ENCODE assay signal across 13 mouse cellular contexts in the genomic region with DNA sequence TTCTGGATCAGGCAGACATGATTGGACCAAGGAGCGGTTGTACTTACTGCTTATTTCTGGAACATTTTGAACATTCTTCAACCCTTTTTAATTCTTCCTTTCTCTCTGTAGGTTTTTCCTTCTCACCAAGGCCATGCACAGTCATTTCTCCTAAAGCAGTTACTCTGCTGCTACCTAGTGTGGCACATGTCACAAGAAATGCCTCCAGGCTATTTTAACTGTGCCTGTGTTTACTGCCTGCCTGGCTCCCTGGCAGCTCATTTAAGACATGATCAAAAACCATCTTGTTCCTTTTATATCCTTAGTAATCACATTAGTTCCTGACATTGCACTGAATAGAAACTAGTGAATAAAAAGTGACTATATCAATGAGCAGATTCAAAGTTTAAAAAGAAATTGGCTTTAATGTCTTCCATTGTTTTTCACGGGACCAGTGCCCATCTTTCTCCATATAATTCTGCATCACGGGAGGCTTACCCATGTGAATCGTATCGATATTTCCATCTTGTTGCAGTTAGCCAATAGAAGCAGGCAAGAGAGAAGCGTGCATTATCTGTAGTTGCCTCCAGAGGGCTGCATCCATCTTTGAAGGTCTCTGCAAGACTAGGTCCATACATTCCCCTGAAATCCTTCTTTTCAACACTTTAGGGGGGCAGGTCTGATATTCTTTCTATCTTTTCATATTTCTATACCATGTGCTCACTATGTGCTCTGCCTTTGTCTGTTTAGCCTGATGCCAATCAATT. TPM values are rescaled to one million over a fixed set of nuclear protein-coding genes. Genes with fewer than 3 reads are reported as not detected.
DNase-seq lines count a peak whose midpoint lies in the region; ATAC-seq and TF ChIP-seq lines count a peak whose summit lies in the region.
"Had no signal": no experiment of that assay in that cellular context is flagged by ENCODE, and none has a peak within 500 bp of the region (broad histone marks: within the 10 kb centered on the region; RNA-seq: fewer than 3 reads in every experiment).

No protein-coding gene starts in this region.

- H3K79me2 ChIP-seq in MEL (ENCODE audit: control insufficient read depth, insufficient read depth, low read length, poor library complexity) = no peaks in the 10 kb centered on the region

- peak; percentile 16 to 28 (median 23); a peak in 4 of 6 replicates for TF ChIP-seq CTCF in MEL (IDR thresholded peaks at IDR 0.05 in 2 of 3, conservative IDR thresholded peaks at IDR 0.05 in 1 of 3; ENCODE audit: control insufficient read depth in 1 of 3, insufficient read depth in 1 of 3, low read depth in 2 of 3, low read length in 3 of 3, poor library complexity in 1 of 3, severe bottlenecking in 1 of 3)

- no peaks in the 10 kb centered on the region for H3K9me3 ChIP-seq in heart, embryonic 10.5 days
- H3K9me3 ChIP-seq in midbrain, embryonic 14.5 days (ENCODE audit: control insufficient read depth, low read length) = no peaks in the 10 kb centered on the region
- no peaks in the 10 kb centered on the region for H3K9me3 ChIP-seq in midbrain, embryonic 13.5 days
- no peaks in the 10 kb centered on the region for H3K9me3 ChIP-seq in MEL (replicated peaks; ENCODE audit: insufficient read depth, low read length)
- H3K9me3 ChIP-seq in embryonic facial prominence, embryonic 15.5 days (replicated peaks) = no peaks in the 10 kb centered on the region
- H3K9me3 ChIP-seq: heart, embryonic 13.5 days had no signal

- TF ChIP-seq POLR2A in MEL (IDR thresholded peaks at IDR 0.05; ENCODE audit: control insufficient read depth in 1 of 2, insufficient read depth in 1 of 2, low read depth in 1 of 2, low read length in 2 of 2, poor library complexity in 1 of 2) = no peak

- no peak for TF ChIP-seq RAD21 in MEL (IDR thresholded peaks at IDR 0.05; ENCODE audit: low read depth, low read length)

- no peak overlapping the region for H3K4me3 ChIP-seq in heart, embryonic 10.5 days
- H3K4me3 ChIP-seq in midbrain, embryonic 14.5 days (replicated peaks; ENCODE audit: low read depth, low read length) = no peak overlapping the region
- H3K4me3 ChIP-seq in midbrain, embryonic 13.5 days (replicated peaks) = no peak overlapping the region
- H3K4me3 ChIP-seq in MEL (ENCODE audit: control insufficient read depth in 1 of 2, insufficient read depth in 1 of 2, low read depth in 2 of 2, low read length in 2 of 2) = peak overlapping the region in 1 of 2 experiments; percentile 1; a peak in 1 of 4 replicates
- no peak overlapping the region for H3K4me3 ChIP-seq in embryonic facial prominence, embryonic 15.5 days (replicated peaks)
- H3K4me3 ChIP-seq: heart, embryonic 13.5 days had no signal

- no peak overlapping the region for H3K27ac ChIP-seq in heart, embryonic 10.5 days
- H3K27ac ChIP-seq in midbrain, embryonic 14.5 days (replicated peaks; ENCODE audit: low read depth, low read length) = no peak overlapping the region
- H3K27ac ChIP-seq in midbrain, embryonic 13.5 days = no peak overlapping the region
- H3K27ac ChIP-seq in MEL (ENCODE audit: control insufficient read depth, low read depth, low read length) = peak overlapping the region; percentile 74
- 0 out of 2 replicates have a peak overlapping the region, but pooled peaks have one; percentile 28 for H3K27ac ChIP-seq in embryonic facial prominence, embryonic 15.5 days (replicated peaks)

- TF ChIP-seq EP300 in MEL (IDR thresholded peaks at IDR 0.05; ENCODE audit: low read depth in 1 of 2, low read length in 2 of 2) = no peak

- no peaks in the 10 kb centered on the region for H3K36me3 ChIP-seq in heart, embryonic 10.5 days
- no peaks in the 10 kb centered on the region for H3K36me3 ChIP-seq in midbrain, embryonic 14.5 days (ENCODE audit: control insufficient read depth, insufficient read depth, low read length)
- no peaks in the 10 kb centered on the region for H3K36me3 ChIP-seq in midbrain, embryonic 13.5 days
- peaks cover 0 to 20% of the 10 kb centered on the region in 2 experiments; a peak in 2 of 4 replicates for H3K36me3 ChIP-seq in MEL (ENCODE audit: control insufficient read depth in 1 of 2, insufficient read depth in 2 of 2, low read length in 2 of 2)
- no peaks in the 10 kb centered on the region for H3K36me3 ChIP-seq in embryonic facial prominence, embryonic 15.5 days
- H3K36me3 ChIP-seq: heart, embryonic 13.5 days had no signal

- H3K4me2 ChIP-seq in midbrain, embryonic 14.5 days (ENCODE audit: low read length) = no peak overlapping the region
- no peak overlapping the region for H3K4me2 ChIP-seq in midbrain, embryonic 13.5 days (replicated peaks)
- no peak overlapping the region for H3K4me2 ChIP-seq in embryonic facial prominence, embryonic 15.5 days (replicated peaks)
- H3K4me2 ChIP-seq: heart, embryonic 13.5 days had no signal

- peaks cover 11% of the 10 kb centered on the region; the same call in 1 of the 2 replicates for H3K4me1 ChIP-seq in heart, embryonic 10.5 days
- H3K4me1 ChIP-seq in midbrain, embryonic 14.5 days (ENCODE audit: control insufficient read depth, insufficient read depth, low read length) = no peaks in the 10 kb centered on the region
- 0 out of 2 replicates have a peak, but pooled peaks cover 2% of the 10 kb centered on the region for H3K4me1 ChIP-seq in midbrain, embryonic 13.5 days (replicated peaks)
- H3K4me1 ChIP-seq in MEL (ENCODE audit: control insufficient read depth in 1 of 2, insufficient read depth in 2 of 2, low read length in 2 of 2) = peaks cover 13 to 26% of the 10 kb centered on the region in 2 experiments
- no peaks in the 10 kb centered on the region for H3K4me1 ChIP-seq in embryonic facial prominence, embryonic 15.5 days

- peak; percentile 45 for DNase-seq in heart, adult 8-10 months (ENCODE audit: low spot score)
- no peak for DNase-seq in heart, embryonic 10.5 days (ENCODE audit: low spot score)
- DNase-seq in midbrain, embryonic 14.5 days = peak; percentile 60
- DNase-seq in MEL (ENCODE audit: low read depth, low spot score) = peak; percentile 50
- no peak for DNase-seq in adrenal gland, postnatal 14 days
- DNase-seq: kidney, postnatal 36 days; lung, postnatal 14 days had no signal

- no peak for ATAC-seq in midbrain, embryonic 14.5 days (ENCODE audit: low FRiP score, low TSS enrichment)
- no peak for ATAC-seq in midbrain, embryonic 13.5 days
- no peak for ATAC-seq in embryonic facial prominence, embryonic 15.5 days (ENCODE audit: insufficient number of reproducible peaks, low FRiP score, low TSS enrichment, low read depth)
- no peak for ATAC-seq in inflammation-experienced regulatory T-cells, adult 6 months

- H3K9ac ChIP-seq in midbrain, embryonic 14.5 days (replicated peaks; ENCODE audit: low read length) = no peak overlapping the region
- H3K9ac ChIP-seq in midbrain, embryonic 13.5 days (replicated peaks) = no peak overlapping the region
- peak overlapping the region; percentile 32; the same call in 1 of the 2 replicates for H3K9ac ChIP-seq in MEL (ENCODE audit: control insufficient read depth, low read depth, low read length, poor library complexity, severe bottlenecking)
- no peak overlapping the region for H3K9ac ChIP-seq in embryonic facial prominence, embryonic 15.5 days
- H3K9ac ChIP-seq: heart, embryonic 13.5 days had no signal

- H3K27me3 ChIP-seq in heart, embryonic 10.5 days (ENCODE audit: insufficient read depth, poor library complexity, severe bottlenecking) = no peaks in the 10 kb centered on the region
- no peaks in the 10 kb centered on the region for H3K27me3 ChIP-seq in midbrain, embryonic 14.5 days (ENCODE audit: control insufficient read depth, insufficient read depth, low read length)
- H3K27me3 ChIP-seq in midbrain, embryonic 13.5 days = no peaks in the 10 kb centered on the region
- no peaks in the 10 kb centered on the region for H3K27me3 ChIP-seq in MEL (ENCODE audit: control insufficient read depth in 1 of 2, insufficient read depth in 2 of 2, low read length in 2 of 2)
- H3K27me3 ChIP-seq in embryonic facial prominence, embryonic 15.5 days = no peaks in the 10 kb centered on the region
- H3K27me3 ChIP-seq: heart, embryonic 13.5 days had no signal

- 86% methylated on average over 6 of the region's 6 CpGs for WGBS in heart, embryonic 10.5 days
- 57% methylated on average over 6 of the region's 6 CpGs for WGBS in midbrain, embryonic 14.5 days
- 70% methylated on average over 6 of the region's 6 CpGs for WGBS in midbrain, embryonic 13.5 days
- 72% methylated on average over 6 of the region's 6 CpGs for WGBS in embryonic facial prominence, embryonic 15.5 days

TF ChIP-seq in MEL, 35 proteins besides CTCF, POLR2A, EP300 and RAD21:
- TF ChIP-seq ZC3H11A (IDR thresholded peaks at IDR 0.05; ENCODE audit: low read depth, low read length) (no peak), RCOR1 (IDR thresholded peaks at IDR 0.05; ENCODE audit: low read depth, low read length) (no peak), UBTF (IDR thresholded peaks at IDR 0.05; ENCODE audit: borderline replicate concordance, insufficient read depth, low read depth, low read length) (no peak), GATA1 (IDR thresholded peaks at IDR 0.05; ENCODE audit: low read depth, low read length) (no peak), POLR2AphosphoS2 (IDR thresholded peaks at IDR 0.05; ENCODE audit: low read length) (no peak), NELFE (IDR thresholded peaks at IDR 0.05; ENCODE audit: low read depth, low read length) (no peak), GABPA (IDR thresholded peaks at IDR 0.05; ENCODE audit: low read depth, low read length) (no peak), NRF1 (IDR thresholded peaks at IDR 0.05; ENCODE audit: insufficient read depth, low read depth, low read length, poor library complexity, severe bottlenecking) (no peak), HCFC1 (IDR thresholded peaks at IDR 0.05; ENCODE audit: low read depth, low read length) (no peak), SIN3A (IDR thresholded peaks at IDR 0.05; ENCODE audit: low read length) (no peak), CHD1 (IDR thresholded peaks at IDR 0.05; ENCODE audit: low read depth, low read length) (no peak), ZMIZ1 (IDR thresholded peaks at IDR 0.05; ENCODE audit: low read depth, low read length) (no peak), TAL1 (IDR thresholded peaks at IDR 0.05; ENCODE audit: low read length) (no peak), MYB (IDR thresholded peaks at IDR 0.05; ENCODE audit: low read depth, low read length) (no peak)

RNA-seq across cellular contexts. Expression of a gene that starts 45.7 kb away (rescaled TPM):
- not detected for total RNA-seq in heart, adult 8-10 months (2022)
- polyA plus RNA-seq in heart, embryonic 10.5 days (2016; fragmentation: Nextera tagmentation; extraction: Ambion mirVana) = not detected in 2 replicates
- not detected in 2 replicates for polyA plus RNA-seq in midbrain, embryonic 14.5 days (2014; fragmentation: Nextera tagmentation; extraction: Ambion mirVana)
- not detected in 2 replicates for polyA plus RNA-seq in midbrain, embryonic 13.5 days (2015; fragmentation: Nextera tagmentation; extraction: Ambion mirVana)
- total RNA-seq in MEL (2012; rRNA removed) = not detected in 2 replicates
- 1 to 10 TPM in 1 of 2 experiments, not detected in 1; 1.0 TPM for polyA plus RNA-seq in MEL (2012; ENCODE audit: insufficient read depth in 1 of 2, insufficient read length in 2 of 2, low read depth in 1 of 2, low replicate concordance in 2 of 2, missing spikeins in 1 of 2)
- polyA plus RNA-seq in embryonic facial prominence, embryonic 15.5 days (2015; fragmentation: Nextera tagmentation; extraction: Ambion mirVana) = not detected in 2 replicates
- polyA plus RNA-seq in inflammation-experienced regulatory T-cells, adult 6 months (2017; shearing (Covaris generic)) = 1 to 10 TPM in 1 of 3 experiments, not detected in 2; 1.9 TPM
- not detected in 2 replicates for total RNA-seq in adrenal gland, postnatal 14 days (2021)
- total RNA-seq: left cerebral cortex, postnatal 14 days had no signal
- polyA plus RNA-seq: heart, embryonic 13.5 days; testis, adult 2 months had no signal

Comparison
In these comparisons a context has a peak if more than half of its experiments do, and no peak if none do; other contexts are left out.
1. DNase-seq: peak in heart, adult 8-10 months (single experiment), midbrain, embryonic 14.5 days (single experiment) and MEL (single experiment); none in heart, embryonic 10.5 days (single experiment) and adrenal gland, postnatal 14 days (single experiment).
2. H3K27ac ChIP-seq: peak in MEL (single experiment) and embryonic facial prominence, embryonic 15.5 days (single experiment); none in heart, embryonic 10.5 days (single experiment), midbrain, embryonic 14.5 days (single experiment) and midbrain, embryonic 13.5 days (single experiment).